Mouse (Mus musculus): ENCODE measurements around the gene D10Wsu102e. TPM values are rescaled to one million over a fixed set of nuclear protein-coding genes. Genes with fewer than 3 reads are reported as not detected.
"Not testable (repeated sequence)": the region's sequence is repeated elsewhere in the genome, so short reads cannot be mapped to it uniquely, and the experiment has no call there.

The D10Wsu102e gene
- polyA plus RNA-seq, 1 experiment = 8.9 TPM

GRCm38 (mm10) chr10:83350689-83351088, 9.3 kb upstream of the D10Wsu102e start:
- Histone ChIP-seq H3K9ac (ENCODE audit: low read depth, poor library complexity, severe bottlenecking) (no peak overlapping the region), H3K4me3 (ENCODE audit: low read depth, low read length) (no peak overlapping the region), H3K27me3 (ENCODE audit: control insufficient read depth, insufficient read depth, low read length, poor library complexity, severe bottlenecking) (no peaks in the 10 kb centered on the region), H3K9me3 (replicated peaks; ENCODE audit: control insufficient read depth, insufficient read depth, low read length, poor library complexity, severe bottlenecking) (peaks cover 8% of the 10 kb centered on the region; the same call in 1 of the 2 replicates), H3K4me1 (ENCODE audit: control insufficient read depth, insufficient read depth, low read length) (peaks cover 2% of the 10 kb centered on the region), H3K27ac (ENCODE audit: insufficient read depth, low read length) (no peak overlapping the region), H3K36me3 (ENCODE audit: control insufficient read depth, insufficient read depth, low read length, poor library complexity, severe bottlenecking) (no peaks in the 10 kb centered on the region)
- TF ChIP-seq CTCF (IDR thresholded peaks at IDR 0.05; ENCODE audit: low read depth, low read length) (no peak), EP300 (IDR thresholded peaks at IDR 0.05; ENCODE audit: insufficient read depth, low read depth, low read length) (no peak), POLR2A (IDR thresholded peaks at IDR 0.05; ENCODE audit: insufficient read depth, low read length) (no peak)

- not testable (repeated sequence) for H3K4me1 ChIP-seq (ENCODE audit: control insufficient read depth, insufficient read depth, low read length); H3K36me3 ChIP-seq (ENCODE audit: control insufficient read depth, insufficient read depth, low read length, poor library complexity, severe bottlenecking); H3K9ac ChIP-seq (ENCODE audit: low read depth, poor library complexity, severe bottlenecking); H3K27ac ChIP-seq (ENCODE audit: insufficient read depth, low read length); H3K4me3 ChIP-seq (ENCODE audit: low read depth, low read length); H3K9me3 ChIP-seq (replicated peaks; ENCODE audit: control insufficient read depth, insufficient read depth, low read length, poor library complexity, severe bottlenecking); H3K27me3 ChIP-seq (ENCODE audit: control insufficient read depth, insufficient read depth, low read length, poor library complexity, severe bottlenecking)
These were observed 8.2 kb upstream of the D10Wsu102e start for GRCm38 (mm10) chr10:83351779-83352178.

GRCm38 (mm10) chr10:83353680-83354332, 6.2 kb upstream of the D10Wsu102e start:
- Histone ChIP-seq H3K9me3 (replicated peaks; ENCODE audit: control insufficient read depth, insufficient read depth, low read length, poor library complexity, severe bottlenecking) (peaks cover 8% of the 10 kb centered on the region; the same call in 1 of the 2 replicates), H3K9ac (ENCODE audit: low read depth, poor library complexity, severe bottlenecking) (no peak overlapping the region), H3K27ac (ENCODE audit: insufficient read depth, low read length) (no peak overlapping the region), H3K27me3 (ENCODE audit: control insufficient read depth, insufficient read depth, low read length, poor library complexity, severe bottlenecking) (no peaks in the 10 kb centered on the region), H3K4me3 (ENCODE audit: low read depth, low read length) (no peak overlapping the region), H3K4me1 (ENCODE audit: control insufficient read depth, insufficient read depth, low read length) (peaks cover 2% of the 10 kb centered on the region), H3K36me3 (ENCODE audit: control insufficient read depth, insufficient read depth, low read length, poor library complexity, severe bottlenecking) (no peaks in the 10 kb centered on the region)
- no peak for TF ChIP-seq EP300 (IDR thresholded peaks at IDR 0.05; ENCODE audit: insufficient read depth, low read depth, low read length)

- Histone ChIP-seq H3K36me3 (ENCODE audit: control insufficient read depth, insufficient read depth, low read length, poor library complexity, severe bottlenecking) (no peaks in the 10 kb centered on the region), H3K4me3 (ENCODE audit: low read depth, low read length) (no peak overlapping the region), H3K27me3 (ENCODE audit: control insufficient read depth, insufficient read depth, low read length, poor library complexity, severe bottlenecking) (no peaks in the 10 kb centered on the region), H3K9me3 (replicated peaks; ENCODE audit: control insufficient read depth, insufficient read depth, low read length, poor library complexity, severe bottlenecking) (peaks cover 8% of the 10 kb centered on the region; the same call in 1 of the 2 replicates), H3K27ac (ENCODE audit: insufficient read depth, low read length) (no peak overlapping the region), H3K9ac (ENCODE audit: low read depth, poor library complexity, severe bottlenecking) (no peak overlapping the region), H3K4me1 (ENCODE audit: control insufficient read depth, insufficient read depth, low read length) (peaks cover 2% of the 10 kb centered on the region)
- TF ChIP-seq POLR2A (IDR thresholded peaks at IDR 0.05; ENCODE audit: insufficient read depth, low read length) (no peak), EP300 (IDR thresholded peaks at IDR 0.05; ENCODE audit: insufficient read depth, low read depth, low read length) (no peak), CTCF (IDR thresholded peaks at IDR 0.05; ENCODE audit: low read depth, low read length) (no peak)
These were observed 5.7 kb upstream of the D10Wsu102e start for GRCm38 (mm10) chr10:83354333-83354719.

- H3K27me3 ChIP-seq (ENCODE audit: control insufficient read depth, insufficient read depth, low read length, poor library complexity, severe bottlenecking) = no peaks in the 10 kb centered on the region
- no peak overlapping the region for H3K9ac ChIP-seq (ENCODE audit: low read depth, poor library complexity, severe bottlenecking)
- H3K9me3 ChIP-seq (replicated peaks; ENCODE audit: control insufficient read depth, insufficient read depth, low read length, poor library complexity, severe bottlenecking) = peaks cover 8% of the 10 kb centered on the region; the same call in 1 of the 2 replicates
These were observed 3.6 kb upstream of the D10Wsu102e start for GRCm38 (mm10) chr10:83356416-83356815.

GRCm38 (mm10) chr10:83359451-83359850, 570 bp upstream of the D10Wsu102e start:
- H3K9ac ChIP-seq (ENCODE audit: low read depth, poor library complexity, severe bottlenecking) = 0 out of 2 replicates have a peak overlapping the region, but pooled peaks have one; percentile 33
- no peak overlapping the region; the same call in 1 of the 2 replicates for H3K4me3 ChIP-seq (ENCODE audit: low read depth, low read length)
- H3K27ac ChIP-seq (ENCODE audit: insufficient read depth, low read length) = no peak overlapping the region
- no peak for TF ChIP-seq EP300 (IDR thresholded peaks at IDR 0.05; ENCODE audit: insufficient read depth, low read depth, low read length)
- H3K4me1 ChIP-seq (ENCODE audit: control insufficient read depth, insufficient read depth, low read length) = no peaks in the 10 kb centered on the region
- H3K36me3 ChIP-seq (ENCODE audit: control insufficient read depth, insufficient read depth, low read length, poor library complexity, severe bottlenecking) = peaks cover 20% of the 10 kb centered on the region
- H3K9me3 ChIP-seq (replicated peaks; ENCODE audit: control insufficient read depth, insufficient read depth, low read length, poor library complexity, severe bottlenecking) = no peaks in the 10 kb centered on the region; the same call in 1 of the 2 replicates
- H3K27me3 ChIP-seq (ENCODE audit: control insufficient read depth, insufficient read depth, low read length, poor library complexity, severe bottlenecking) = no peaks in the 10 kb centered on the region

More at GRCm38 (mm10) chr10:83356416-83356815, 3.6 kb upstream of the D10Wsu102e start:
- no peaks in the 10 kb centered on the region for H3K4me1 ChIP-seq (ENCODE audit: control insufficient read depth, insufficient read depth, low read length)
- no peak overlapping the region for H3K4me3 ChIP-seq (ENCODE audit: low read depth, low read length)
- no peak overlapping the region for H3K27ac ChIP-seq (ENCODE audit: insufficient read depth, low read length)
- H3K36me3 ChIP-seq (ENCODE audit: control insufficient read depth, insufficient read depth, low read length, poor library complexity, severe bottlenecking) = no peaks in the 10 kb centered on the region
- TF ChIP-seq EP300 (IDR thresholded peaks at IDR 0.05; ENCODE audit: insufficient read depth, low read depth, low read length) = no peak
- no peak for TF ChIP-seq CTCF (IDR thresholded peaks at IDR 0.05; ENCODE audit: low read depth, low read length)
- TF ChIP-seq POLR2A (IDR thresholded peaks at IDR 0.05; ENCODE audit: insufficient read depth, low read length) = no peak

Measured in ES-Bruce4 (cell line).